Mouse (Mus musculus): ENCODE data around the gene Rhof.

DNA sequence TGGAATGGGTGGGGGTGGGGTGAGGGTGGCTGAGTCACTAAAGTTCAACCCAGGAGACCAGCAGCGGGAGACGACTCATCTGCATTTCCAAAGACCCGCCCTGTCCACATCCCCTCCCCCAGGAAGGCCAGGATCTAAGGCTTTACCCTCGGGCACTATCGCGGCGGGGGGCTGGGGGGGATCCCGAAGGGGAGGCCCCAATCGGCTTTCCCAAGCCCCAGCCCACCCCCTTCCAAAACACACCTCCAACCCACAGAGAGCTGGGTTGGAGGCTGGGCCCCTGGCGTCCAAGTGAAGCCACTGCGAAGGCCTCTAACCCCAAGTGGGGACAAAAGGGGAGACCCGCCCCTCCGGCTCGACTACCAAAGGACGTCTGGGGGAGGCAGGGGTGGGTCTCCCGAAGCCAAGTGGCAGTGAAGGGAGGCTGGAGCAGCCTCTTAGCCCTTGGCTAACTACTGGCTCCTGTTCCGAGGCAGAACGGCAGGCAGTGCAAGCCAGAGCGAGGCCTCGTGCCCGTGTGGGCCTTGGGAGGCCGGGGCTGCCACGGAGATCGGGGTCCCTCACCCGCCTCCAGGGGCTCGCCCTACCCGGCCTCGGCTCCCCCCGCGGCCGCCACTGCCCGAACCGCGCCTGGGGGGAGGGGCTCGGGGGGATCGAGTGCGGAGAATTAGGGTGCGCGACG, 5.9 kb upstream of the Rhof start:
- TF ChIP-seq POLR2A (IDR thresholded peaks at IDR 0.05; ENCODE audit: extremely low read depth, insufficient read depth, low read length) (peak; percentile 63; the same call in 1 of the 2 replicates), CTCF (IDR thresholded peaks at IDR 0.05; ENCODE audit: low read depth, low read length) (no peak)
